Mouse (Mus musculus) intestine, embryonic 16.5 days (tissue): ENCODE measurements at regions not wholly inside any gene's neighbourhood (a gene's known extent, or its start where the extent isn't known, plus 50 kb on each side); places are given as distances from the start of the nearest gene placed in this dataset.

ENCODE experiments used
- ATAC-seq: fragments of 200-750 bp; cut with Nextera tagmentation; 2 replicates; pipeline ENCODE4 v1.8.0; 2017; ENCODE audit warnings: moderate TSS enrichment, moderate library complexity
- H3K27ac ChIP-seq: fragments of 300-500 bp; sonication (generic); 2 replicates; pipeline ENCODE4 v1.5.1; 2014; ENCODE audit warnings: mild to moderate bottlenecking, low read length
- H3K27me3 ChIP-seq: fragments of 300-500 bp; sonication (generic); replicated peaks from 2 replicates; pipeline ENCODE4 v1.6.1; 2014; ENCODE audit warnings: low read length, control low read depth, mixed read lengths; ENCODE audit not compliant: control insufficient read depth, insufficient read depth
- H3K36me3 ChIP-seq: fragments of 300-500 bp; sonication (generic); 2 replicates; pipeline ENCODE4 v1.6.1; 2014; ENCODE audit warnings: low read length, control low read depth; ENCODE audit not compliant: control insufficient read depth, insufficient read depth
- H3K4me1 ChIP-seq: fragments of 300-500 bp; sonication (generic); 2 replicates; pipeline ENCODE4 v1.6.1; 2014; ENCODE audit warnings: low read length, control low read depth, mixed read lengths; ENCODE audit not compliant: control insufficient read depth, insufficient read depth
- H3K4me2 ChIP-seq: fragments of 300-500 bp; sonication (generic); 2 replicates; pipeline ENCODE4 v1.6.1; 2014; ENCODE audit warnings: low read depth, low read length, control low read depth
- H3K4me3 ChIP-seq: fragments of 300-500 bp; sonication (generic); 2 replicates; pipeline ENCODE4 v1.5.1; 2014; ENCODE audit warnings: mild to moderate bottlenecking, low read length
- H3K9ac ChIP-seq: fragments of 300-500 bp; sonication (generic); 2 replicates; pipeline ENCODE4 v1.6.1; 2014; ENCODE audit warnings: low read depth, low read length
- H3K9me3 ChIP-seq: fragments of 300-500 bp; sonication (generic); 2 replicates; pipeline ENCODE4 v1.6.1; 2016; ENCODE audit warnings: low read length, control low read depth; ENCODE audit not compliant: control insufficient read depth
- WGBS: fragments of 180-500 bp; shearing (Covaris S2); extraction: QIAGEN DNeasy Blood & Tissue Kit; methylation state at CpG from one replicate; pipeline ENCODE4 v1.1.7; 2014; 5-methylcytosine and 5-hydroxymethylcytosine counted together

- WGBS, result 45% methylated on average over 5 of the region's 5 CpGs
Observed at GRCm38 (mm10) chr7:137841044-137841443, 403.6 kb downstream of the Glrx3 start.

GRCm38 (mm10) chr7:137841456-137842100, 404.2 kb downstream of the Glrx3 start:
- Histone ChIP-seq H3K9me3 (no peaks in the 10 kb centered on the region), H3K27me3 (no peaks in the 10 kb centered on the region), H3K36me3 (no peaks in the 10 kb centered on the region), H3K4me3 (no peak overlapping the region), H3K4me2 (no peak overlapping the region), H3K27ac (no peak overlapping the region), H3K4me1 (no peaks in the 10 kb centered on the region), H3K9ac (no peak overlapping the region)
- WGBS, result 19% methylated on average over 8 of the region's 8 CpGs
- no peak for ATAC-seq

More at GRCm38 (mm10) chr7:137841044-137841443, 403.6 kb downstream of the Glrx3 start:
- H3K4me3 ChIP-seq, result no peak overlapping the region
- ATAC-seq, result no peak
- H3K9me3 ChIP-seq, result no peaks in the 10 kb centered on the region
- no peaks in the 10 kb centered on the region for H3K27me3 ChIP-seq
- H3K4me1 ChIP-seq, result no peaks in the 10 kb centered on the region
- no peak overlapping the region for H3K9ac ChIP-seq
- no peak overlapping the region for H3K4me2 ChIP-seq
- no peaks in the 10 kb centered on the region for H3K36me3 ChIP-seq
- H3K27ac ChIP-seq, result no peak overlapping the region

- H3K27ac ChIP-seq, result no peak overlapping the region
- no peak overlapping the region for H3K4me3 ChIP-seq
- no peak for ATAC-seq
- no peaks in the 10 kb centered on the region for H3K27me3 ChIP-seq
- WGBS, result 76% methylated on average over 11 of the region's 11 CpGs
- no peak overlapping the region for H3K4me2 ChIP-seq
- H3K9me3 ChIP-seq, result no peaks in the 10 kb centered on the region
- H3K4me1 ChIP-seq, result no peaks in the 10 kb centered on the region
- H3K36me3 ChIP-seq, result no peaks in the 10 kb centered on the region
- H3K9ac ChIP-seq, result no peak overlapping the region
Observed at GRCm38 (mm10) chr7:137847856-137848255, 410.4 kb downstream of the Glrx3 start.

DNA sequence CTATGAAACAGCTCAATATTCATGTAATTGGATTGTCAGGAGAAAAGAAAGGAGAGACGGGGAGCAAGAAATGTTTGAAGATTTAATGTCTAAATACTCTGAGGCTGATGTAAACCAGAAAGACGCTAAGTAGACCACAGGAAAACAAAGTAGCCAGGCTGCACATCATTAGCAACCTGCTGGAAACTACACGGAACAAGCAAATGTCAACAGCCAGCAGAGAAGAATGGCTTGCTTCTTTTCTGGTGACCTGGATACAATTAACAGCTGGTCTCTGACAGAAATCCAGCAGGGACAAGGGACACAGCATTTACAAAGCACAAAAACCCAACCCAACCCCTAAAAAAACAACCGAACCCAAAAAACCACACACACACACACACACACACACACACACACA, 413.6 kb downstream of the Glrx3 start:
- ATAC-seq, result no peak
- Histone ChIP-seq H3K36me3 (no peaks in the 10 kb centered on the region), H3K27ac (no peak overlapping the region), H3K9me3 (no peaks in the 10 kb centered on the region), H3K4me2 (no peak overlapping the region), H3K27me3 (no peaks in the 10 kb centered on the region), H3K4me1 (no peaks in the 10 kb centered on the region), H3K4me3 (no peak overlapping the region), H3K9ac (no peak overlapping the region)
- 46% methylated on average over 4 of the region's 4 CpGs for WGBS

- WGBS, result 46% methylated on average over 3 of the region's 3 CpGs
Observed at GRCm38 (mm10) chr7:137859681-137860080, 422.3 kb downstream of the Glrx3 start.

DNA sequence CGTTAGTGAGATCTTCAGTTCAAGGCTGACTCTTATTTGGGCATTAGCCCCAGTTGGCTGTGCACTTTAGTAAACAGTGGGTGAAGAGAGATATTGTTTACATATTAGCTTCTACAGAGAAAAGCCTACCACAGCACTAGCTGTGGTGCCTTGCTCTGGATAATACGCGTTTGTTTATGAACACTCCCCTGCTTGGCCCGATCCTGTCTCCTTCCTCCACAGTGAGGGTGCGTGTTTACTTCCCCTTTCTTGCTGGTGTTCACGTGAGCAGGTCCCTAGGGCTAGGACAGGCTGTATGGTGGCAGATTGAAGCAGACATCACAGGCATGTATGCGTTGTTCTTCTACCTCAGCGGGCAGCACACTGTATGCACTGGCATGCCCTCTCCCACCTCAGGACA, 423.1 kb downstream of the Glrx3 start:
- Histone ChIP-seq H3K27ac (no peak overlapping the region), H3K4me3 (no peak overlapping the region), H3K9me3 (no peaks in the 10 kb centered on the region), H3K4me1 (no peaks in the 10 kb centered on the region), H3K36me3 (no peaks in the 10 kb centered on the region), H3K4me2 (no peak overlapping the region), H3K27me3 (no peaks in the 10 kb centered on the region), H3K9ac (no peak overlapping the region)
- ATAC-seq, result no peak
- WGBS, result 39% methylated on average over 8 of the region's 8 CpGs

More at GRCm38 (mm10) chr7:137859681-137860080, 422.3 kb downstream of the Glrx3 start:
- Histone ChIP-seq H3K4me3 (no peak overlapping the region), H3K27ac (no peak overlapping the region), H3K4me1 (no peaks in the 10 kb centered on the region), H3K4me2 (no peak overlapping the region), H3K36me3 (no peaks in the 10 kb centered on the region), H3K9ac (no peak overlapping the region), H3K27me3 (no peaks in the 10 kb centered on the region), H3K9me3 (no peaks in the 10 kb centered on the region)
- no peak for ATAC-seq

DNA sequence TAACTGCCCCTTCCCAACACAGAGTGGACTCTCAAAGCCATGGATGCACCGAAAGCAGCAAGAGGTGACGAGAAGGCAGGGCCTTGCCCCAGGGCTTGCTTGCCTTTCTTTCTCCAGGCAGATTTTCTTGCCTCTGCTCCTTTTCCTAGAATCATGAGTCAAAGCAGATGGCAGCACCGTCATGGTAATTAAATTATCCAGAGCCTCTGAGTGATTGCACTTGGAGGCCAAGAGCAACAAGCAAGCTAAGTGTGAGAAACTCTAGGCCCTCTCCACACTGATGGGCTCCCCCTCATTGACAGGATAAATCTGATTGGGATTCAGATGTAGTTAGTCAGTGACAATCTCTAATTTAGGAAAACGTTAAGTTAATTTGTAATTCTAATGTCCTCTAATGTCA, 427.5 kb downstream of the Glrx3 start:
- WGBS, result 64% methylated on average over 4 of the region's 4 CpGs
- Histone ChIP-seq H3K9ac (no peak overlapping the region), H3K9me3 (no peaks in the 10 kb centered on the region), H3K27ac (no peak overlapping the region), H3K27me3 (no peaks in the 10 kb centered on the region), H3K4me1 (no peaks in the 10 kb centered on the region), H3K4me2 (no peak overlapping the region), H3K36me3 (no peaks in the 10 kb centered on the region), H3K4me3 (no peak overlapping the region)
- ATAC-seq, result no peak

DNA sequence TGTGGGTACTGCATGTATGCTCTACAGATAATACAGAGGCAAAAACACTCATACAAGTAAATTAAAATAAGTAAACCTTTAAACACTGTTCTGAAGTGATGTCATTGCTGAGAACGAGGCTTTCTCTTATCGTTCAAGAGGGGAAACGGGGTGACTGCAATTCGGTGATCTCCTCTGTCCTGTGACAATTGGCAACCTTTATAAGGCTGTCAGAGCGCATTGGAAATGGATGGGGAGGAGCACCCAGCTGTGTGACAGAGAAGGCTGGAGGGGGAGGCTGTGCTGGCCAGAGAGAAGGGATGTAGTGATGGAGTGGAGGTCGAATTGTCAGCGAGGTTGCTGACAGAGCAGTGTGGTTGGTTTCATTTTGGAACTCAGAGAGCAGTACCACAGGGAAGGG, 428.0 kb downstream of the Glrx3 start:
- no peaks in the 10 kb centered on the region for H3K36me3 ChIP-seq
- H3K9me3 ChIP-seq, result no peaks in the 10 kb centered on the region
- ATAC-seq, result no peak
- 69% methylated on average over 7 of the region's 7 CpGs for WGBS
- no peak overlapping the region for H3K9ac ChIP-seq
- H3K27ac ChIP-seq, result no peak overlapping the region
- H3K4me3 ChIP-seq, result no peak overlapping the region
- H3K4me1 ChIP-seq, result no peaks in the 10 kb centered on the region
- H3K4me2 ChIP-seq, result no peak overlapping the region
- H3K27me3 ChIP-seq, result no peaks in the 10 kb centered on the region

DNA sequence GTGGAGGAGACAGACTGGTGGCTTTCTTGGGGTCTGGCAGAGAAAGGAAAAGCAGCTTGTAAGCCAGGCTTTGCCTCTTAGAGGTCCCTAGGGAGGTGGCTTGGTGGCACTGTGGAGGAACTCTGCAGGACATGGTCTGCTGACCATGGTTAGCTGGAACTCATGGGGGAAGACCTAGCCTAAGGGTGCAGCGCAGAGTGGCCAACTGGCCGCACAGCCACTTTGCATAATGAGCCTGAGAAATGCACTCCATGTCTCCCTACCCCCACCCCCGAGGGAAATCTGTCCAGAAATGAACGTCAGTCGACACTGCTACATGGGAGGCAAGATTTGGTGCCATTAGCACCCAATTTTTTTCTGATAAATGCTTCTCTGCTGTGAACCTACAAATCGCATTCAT, 429.5 kb downstream of the Glrx3 start:
- Histone ChIP-seq H3K4me2 (no peak overlapping the region), H3K36me3 (no peaks in the 10 kb centered on the region), H3K4me3 (no peak overlapping the region), H3K27me3 (no peaks in the 10 kb centered on the region), H3K9ac (no peak overlapping the region), H3K4me1 (no peaks in the 10 kb centered on the region), H3K27ac (no peak overlapping the region), H3K9me3 (no peaks in the 10 kb centered on the region)
- no peak for ATAC-seq
- 84% methylated on average over 6 of the region's 6 CpGs for WGBS

DNA sequence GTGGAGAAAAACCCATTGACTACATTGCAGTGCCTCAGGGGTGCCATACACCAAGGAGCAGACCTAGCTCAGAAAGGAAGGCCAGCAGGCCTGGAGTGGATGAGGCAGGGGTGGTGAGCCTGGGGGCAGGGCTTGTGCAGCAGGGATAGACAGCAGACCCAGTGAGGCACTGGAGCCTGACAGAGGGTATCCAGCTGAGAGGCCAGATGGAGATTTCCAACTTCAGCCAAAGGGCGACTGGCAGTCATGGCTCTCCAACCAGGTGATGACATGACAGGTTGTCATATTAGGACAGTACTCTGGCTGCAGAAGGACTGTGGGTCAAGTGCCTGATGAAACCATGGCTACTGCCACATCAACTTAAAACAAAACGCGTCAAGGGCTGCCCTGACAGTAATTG, 431.1 kb downstream of the Glrx3 start:
- no peaks in the 10 kb centered on the region for H3K27me3 ChIP-seq
- no peak for ATAC-seq
- 88% methylated on average over 3 of the region's 3 CpGs for WGBS
- no peaks in the 10 kb centered on the region for H3K9me3 ChIP-seq
- H3K9ac ChIP-seq, result no peak overlapping the region
- H3K4me2 ChIP-seq, result no peak overlapping the region
- no peak overlapping the region for H3K27ac ChIP-seq
- no peak overlapping the region for H3K4me3 ChIP-seq
- no peaks in the 10 kb centered on the region for H3K36me3 ChIP-seq
- H3K4me1 ChIP-seq, result no peaks in the 10 kb centered on the region
